Mouse (Mus musculus): Measurements from ENCODE around the gene Pax1.

The Pax1 gene

GRCm38 (mm10) chr2:147372947-147373666 is 11.4 kb downstream of the Pax1 start:
- DNase-seq (ENCODE audit: low read depth), result no peak

DNA sequence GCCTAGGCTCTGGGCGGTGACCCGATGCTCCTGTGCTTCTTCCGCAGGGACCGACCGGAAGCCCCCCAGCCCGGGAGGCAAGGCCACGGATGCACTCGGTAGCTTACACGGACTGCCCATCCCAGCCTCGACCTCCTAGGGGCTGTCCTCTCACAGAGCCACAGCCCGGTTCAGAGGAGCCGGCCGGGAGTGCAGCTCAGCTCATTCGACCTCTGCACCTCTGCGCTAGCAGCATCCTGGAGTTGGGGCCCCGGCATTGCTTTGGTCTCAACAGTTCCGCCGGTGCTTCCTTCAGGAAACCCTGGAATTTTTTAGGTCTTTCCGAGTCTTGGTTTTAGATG is 11.9 kb downstream of the Pax1 start:
- no peak for DNase-seq (ENCODE audit: low read depth)

GRCm38 (mm10) chr2:147374245-147374644 is 12.5 kb downstream of the Pax1 start:
- DNase-seq (ENCODE audit: low read depth), result no peak

DNA sequence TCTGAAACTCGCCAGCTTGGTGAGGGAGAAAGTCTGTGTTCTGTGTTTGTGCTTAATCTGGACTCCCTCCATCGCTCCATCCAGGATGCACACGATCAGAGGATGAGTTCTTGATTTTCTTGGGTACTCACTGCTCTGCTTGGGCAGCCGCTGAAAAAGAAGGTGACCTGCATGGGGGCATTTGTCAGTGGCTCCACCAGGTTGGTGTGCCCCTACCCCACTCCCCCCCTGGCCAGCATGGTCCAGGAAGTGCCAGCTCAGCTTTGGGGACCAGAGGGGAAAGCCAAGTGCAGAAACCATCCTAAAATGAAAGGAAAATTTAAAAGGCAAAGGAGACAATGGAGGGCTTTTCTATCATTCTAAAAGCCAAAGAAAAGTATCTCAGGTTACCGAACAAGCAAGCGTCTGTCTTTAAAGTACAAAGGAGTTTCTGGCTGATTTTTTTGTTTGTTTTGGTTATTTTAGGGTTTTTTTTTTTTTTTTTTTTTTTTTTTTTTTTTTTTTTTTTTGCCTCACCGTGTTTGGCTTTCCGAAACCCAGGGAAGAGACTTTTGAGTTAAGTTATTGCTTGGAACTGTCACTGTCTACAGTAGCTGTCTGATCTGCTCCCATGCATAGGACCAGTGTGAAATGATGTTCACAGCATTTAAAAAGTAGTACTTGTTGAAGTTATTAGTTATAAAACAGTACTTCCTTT is 13.4 kb downstream of the Pax1 start:
- DNase-seq (ENCODE audit: low read depth), result no peak

DNA sequence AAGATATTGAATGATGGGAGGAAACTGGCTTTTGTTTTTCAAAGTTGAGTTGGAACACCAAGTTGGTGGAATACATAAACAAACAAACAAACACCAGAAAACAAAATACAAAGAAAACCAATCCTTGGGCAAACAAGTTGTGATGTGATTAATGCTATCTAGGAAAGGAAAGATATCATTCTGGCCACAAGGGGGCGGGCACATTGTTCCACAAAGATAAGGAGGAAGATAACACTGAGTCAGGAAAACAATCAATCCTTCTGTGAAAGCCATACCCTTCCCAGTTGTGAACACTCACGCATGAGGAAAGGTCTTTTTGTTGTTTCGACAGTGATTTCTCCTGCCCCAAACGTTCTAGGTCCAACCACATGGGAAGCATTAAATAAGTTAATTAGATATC is 17.2 kb downstream of the Pax1 start:
- DNase-seq (ENCODE audit: low read depth), result no peak

DNA sequence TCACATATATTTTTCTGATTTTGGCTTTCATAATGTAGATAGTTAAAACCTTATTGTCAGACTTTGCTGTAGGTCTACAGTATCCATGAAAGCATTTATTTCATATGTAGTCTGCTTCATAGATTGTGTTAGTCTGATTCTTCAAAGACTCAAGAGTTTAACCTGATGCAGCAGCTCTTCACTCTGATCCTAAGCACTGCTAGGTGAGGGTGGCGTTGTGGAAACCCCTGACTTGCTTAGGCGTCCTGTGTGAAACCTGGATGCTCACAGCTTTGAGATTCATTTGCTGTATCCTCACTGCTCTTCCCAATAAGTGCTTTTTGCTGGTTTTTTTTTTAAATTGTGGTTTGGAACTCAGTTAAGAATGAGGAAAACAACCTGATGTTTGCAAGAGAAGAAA is 21.6 kb downstream of the Pax1 start:
- DNase-seq (ENCODE audit: low read depth), result no peak

- no peak for DNase-seq (ENCODE audit: low read depth)
These were observed 25.2 kb downstream of the Pax1 start for GRCm38 (mm10) chr2:147386949-147387348.

GRCm38 (mm10) chr2:147409323-147409722 is 47.6 kb downstream of the Pax1 start:
- DNase-seq (ENCODE audit: low read depth), result no peak

GRCm38 (mm10) chr2:147415037-147415436 is 53.3 kb downstream of the Pax1 start:
- no peak for DNase-seq (ENCODE audit: low read depth)

GRCm38 (mm10) chr2:147424582-147425255 is 63.0 kb downstream of the Pax1 start:
- DNase-seq (ENCODE audit: low read depth), result no peak

DNA sequence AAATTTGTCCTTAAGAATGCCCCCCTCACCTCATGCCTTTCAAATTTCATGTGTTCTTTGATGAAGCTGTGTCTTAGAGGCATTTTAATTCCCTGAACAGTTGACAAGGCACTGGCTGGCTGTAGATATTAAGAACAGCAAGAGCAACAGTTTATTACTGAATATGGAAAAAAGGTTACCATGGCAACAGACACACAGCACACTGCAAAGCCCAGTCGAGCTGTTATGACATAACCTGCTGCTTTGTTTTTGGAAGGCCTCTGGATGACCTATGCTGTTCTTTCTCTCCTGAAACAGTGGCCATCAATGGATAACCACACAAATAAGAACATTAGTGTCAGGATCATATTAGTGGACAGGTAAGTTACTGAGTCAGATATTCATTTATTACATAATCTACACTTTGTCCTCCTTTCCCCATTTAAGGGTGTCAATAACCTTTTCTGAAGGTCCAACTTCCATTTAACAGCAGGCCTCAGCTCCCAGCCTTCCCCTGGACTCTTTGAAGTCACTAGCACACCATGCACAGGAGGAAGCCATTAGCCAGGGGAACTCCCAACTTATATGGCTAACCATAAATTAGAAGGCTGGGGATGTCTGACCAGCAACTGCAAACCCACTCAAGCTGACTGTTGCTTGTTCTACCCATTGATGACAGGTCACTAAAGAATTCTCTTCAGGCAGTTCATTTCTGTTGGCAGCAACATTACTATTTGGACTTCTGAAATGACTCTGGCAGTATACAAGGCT is 68.1 kb downstream of the Pax1 start:
- DNase-seq (ENCODE audit: low read depth), result no peak

DNA sequence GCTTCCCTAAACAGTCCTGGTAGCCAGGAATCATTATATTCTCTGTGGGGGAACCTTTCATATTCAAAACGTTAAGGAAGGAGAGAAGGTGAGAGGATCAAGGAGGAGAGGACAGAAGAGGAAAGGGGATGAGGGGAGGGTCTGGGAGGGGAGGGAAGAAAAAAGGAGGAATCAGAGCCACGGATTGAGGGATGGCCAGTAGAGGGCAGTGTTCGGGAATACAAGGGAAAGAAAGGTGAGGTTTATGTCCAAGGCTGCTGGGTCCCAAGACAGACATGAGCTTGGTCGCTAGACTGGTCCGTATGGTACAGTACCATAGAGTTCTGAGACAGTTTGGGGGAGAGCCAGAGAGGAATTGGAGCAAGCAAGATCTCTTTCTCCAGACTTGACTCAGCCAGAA is 71.4 kb downstream of the Pax1 start:
- DNase-seq (ENCODE audit: low read depth), result no peak
